Mouse (Mus musculus) kidney, embryonic 14.5 days (tissue): ENCODE results near the gene Ak5. TPM values are rescaled to one million over a fixed set of nuclear protein-coding genes. Genes with fewer than 3 reads are reported as not detected.

Experiments used
- ATAC-seq: fragments of 200-750 bp; cut with Nextera tagmentation; 2 replicates; pipeline ENCODE4 v1.8.0; 2017; ENCODE audit warnings: moderate number of reproducible peaks, mild to moderate bottlenecking, moderate TSS enrichment, moderate library complexity; ENCODE audit not compliant: low FRiP score, low TSS enrichment
- H3K27ac ChIP-seq: fragments of 300-500 bp; sonication (generic); 2 replicates; pipeline ENCODE4 v1.5.1; 2014; ENCODE audit warnings: low read depth, mild to moderate bottlenecking, low read length, moderate library complexity, mixed read lengths
- H3K27me3 ChIP-seq: fragments of 300-500 bp; sonication (generic); 2 replicates; pipeline ENCODE4 v1.6.1; 2014; ENCODE audit warnings: mild to moderate bottlenecking, low read length; ENCODE audit not compliant: control insufficient read depth, insufficient read depth
- H3K36me3 ChIP-seq: fragments of 300-500 bp; sonication (generic); 2 replicates; pipeline ENCODE4 v1.6.1; 2014; ENCODE audit warnings: low read length, mixed read lengths; ENCODE audit not compliant: control insufficient read depth, insufficient read depth
- H3K4me1 ChIP-seq: fragments of 300-500 bp; sonication (generic); 2 replicates; pipeline ENCODE4 v1.6.1; 2014; ENCODE audit warnings: low read length, mixed read lengths; ENCODE audit not compliant: control insufficient read depth, insufficient read depth
- H3K4me2 ChIP-seq: fragments of 300-500 bp; sonication (generic); replicated peaks from 2 replicates; pipeline ENCODE4 v1.6.1; 2014; ENCODE audit warnings: low read depth, mild to moderate bottlenecking, low read length
- H3K4me3 ChIP-seq: fragments of 300-500 bp; sonication (generic); 2 replicates; pipeline ENCODE4 v1.5.1; 2014; ENCODE audit warnings: mild to moderate bottlenecking, low read length
- H3K9ac ChIP-seq: fragments of 300-500 bp; sonication (generic); 2 replicates; pipeline ENCODE4 v1.6.1; 2014; ENCODE audit warnings: low read depth, mild to moderate bottlenecking, low read length, moderate library complexity
- H3K9me3 ChIP-seq: fragments of 300-500 bp; sonication (generic); 2 replicates; pipeline ENCODE4 v1.6.1; 2016; ENCODE audit warnings: low read length; ENCODE audit not compliant: control insufficient read depth
- WGBS: fragments of 180-500 bp; shearing (Covaris S2); extraction: QIAGEN DNeasy Blood & Tissue Kit; methylation state at CpG from one replicate; pipeline ENCODE4 v1.1.7; 2014; 5-methylcytosine and 5-hydroxymethylcytosine counted together
- polyA plus RNA-seq: library from polyadenylated mRNA; unstranded; fragments of >200 nt; fragmentation: Nextera tagmentation; extraction: Ambion mirVana; gene quantifications from 2 replicates; pipeline ENCODE4 v1.2.1, GENCODE M21; 2014

Gene Ak5
- polyA plus RNA-seq, 1 experiment from 2014 or later, result 2.1 TPM

- no peak overlapping the region for H3K4me3 ChIP-seq
- WGBS, result 21% methylated on average over 6 of the region's 6 CpGs
- H3K27me3 ChIP-seq, result no peaks in the 10 kb centered on the region
- no peak overlapping the region for H3K27ac ChIP-seq
- H3K9me3 ChIP-seq, result no peaks in the 10 kb centered on the region
- H3K9ac ChIP-seq, result no peak overlapping the region
- no peak for ATAC-seq
- no peaks in the 10 kb centered on the region for H3K4me1 ChIP-seq
- no peak overlapping the region for H3K4me2 ChIP-seq
- H3K36me3 ChIP-seq, result no peaks in the 10 kb centered on the region
Measured at GRCm38 (mm10) chr3:152522634-152523314, 145.4 kb downstream of the Ak5 start.

DNA sequence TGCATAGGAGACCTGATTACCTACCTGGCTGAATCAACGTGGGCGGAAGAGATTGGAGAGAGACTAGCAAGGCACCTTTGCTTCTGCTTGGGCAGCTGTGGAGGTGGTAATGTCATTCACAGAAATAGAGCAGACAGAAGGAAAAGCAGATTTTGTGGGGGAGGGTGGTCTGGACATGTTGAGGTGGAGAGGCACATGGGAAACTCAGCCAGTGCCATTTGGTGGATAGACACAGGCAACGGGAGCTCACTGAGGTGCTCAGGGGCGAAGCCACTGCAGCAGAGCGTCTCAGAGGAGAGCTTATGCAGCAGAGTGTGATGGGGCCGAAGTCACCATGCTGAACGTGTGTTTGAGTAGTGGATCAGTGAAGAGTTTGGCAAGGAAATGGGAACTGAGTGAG is 147.1 kb downstream of the Ak5 start:
- Histone ChIP-seq H3K9me3 (no peaks in the 10 kb centered on the region), H3K4me1 (no peaks in the 10 kb centered on the region), H3K27me3 (no peaks in the 10 kb centered on the region), H3K36me3 (no peaks in the 10 kb centered on the region), H3K4me2 (no peak overlapping the region), H3K27ac (no peak overlapping the region), H3K4me3 (no peak overlapping the region), H3K9ac (no peak overlapping the region)
- ATAC-seq, result no peak
- WGBS, result 79% methylated on average over 7 of the region's 7 CpGs

DNA sequence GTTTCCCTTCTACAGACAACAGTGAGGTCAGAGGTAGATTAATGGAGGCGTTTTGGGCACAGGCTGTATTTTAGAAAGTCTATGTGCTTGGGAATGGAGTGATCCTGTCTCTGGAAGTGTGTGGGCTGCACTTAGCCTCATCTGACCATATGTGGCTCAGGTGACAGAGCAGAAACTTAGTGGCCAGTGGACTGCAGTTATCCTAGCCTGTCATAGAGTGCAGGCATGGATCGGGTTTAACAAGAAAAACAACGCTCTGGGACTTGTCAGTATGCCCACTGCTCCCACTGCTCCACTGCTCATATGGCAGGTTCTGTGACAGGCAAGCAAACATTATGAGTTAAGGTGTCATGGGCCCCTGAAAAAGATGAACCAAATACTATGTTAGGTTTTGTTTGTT is 148.1 kb downstream of the Ak5 start:
- ATAC-seq, result peak; percentile 84
- Histone ChIP-seq H3K27ac (no peak overlapping the region), H3K4me3 (no peak overlapping the region), H3K9ac (no peak overlapping the region), H3K36me3 (no peaks in the 10 kb centered on the region), H3K4me2 (no peak overlapping the region), H3K9me3 (no peaks in the 10 kb centered on the region), H3K4me1 (no peaks in the 10 kb centered on the region), H3K27me3 (no peaks in the 10 kb centered on the region)
- WGBS, result 25% methylated on average over 3 of the region's 3 CpGs

DNA sequence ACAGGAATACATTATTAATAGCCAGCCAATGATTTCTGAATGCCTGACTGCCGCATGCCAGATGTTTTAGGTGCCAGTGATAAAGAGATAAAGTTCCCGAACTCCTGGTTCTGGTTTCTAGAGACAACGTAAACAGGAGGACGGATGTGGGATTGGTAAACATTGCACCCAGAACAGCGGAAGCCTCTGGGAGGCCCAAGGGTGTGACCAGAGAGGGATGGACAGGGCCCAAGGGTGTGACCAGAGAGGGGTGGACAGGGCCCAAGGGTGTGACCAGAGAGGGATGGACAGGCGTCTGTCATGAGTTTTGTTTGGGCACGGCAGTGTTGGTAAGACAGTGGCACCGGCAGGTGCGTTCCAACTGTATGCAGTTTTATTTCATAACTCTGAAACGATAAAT is 148.6 kb downstream of the Ak5 start:
- Histone ChIP-seq H3K27me3 (no peaks in the 10 kb centered on the region), H3K9me3 (no peaks in the 10 kb centered on the region), H3K4me3 (no peak overlapping the region), H3K4me1 (no peaks in the 10 kb centered on the region), H3K4me2 (no peak overlapping the region), H3K36me3 (no peaks in the 10 kb centered on the region), H3K9ac (no peak overlapping the region), H3K27ac (no peak overlapping the region)
- ATAC-seq, result no peak
- WGBS, result 74% methylated on average over 10 of the region's 10 CpGs

GRCm38 (mm10) chr3:152516569-152516968 is 151.6 kb downstream of the Ak5 start:
- H3K4me3 ChIP-seq, result no peak overlapping the region
- no peaks in the 10 kb centered on the region for H3K27me3 ChIP-seq
- no peak overlapping the region for H3K27ac ChIP-seq
- H3K9ac ChIP-seq, result no peak overlapping the region
- H3K4me2 ChIP-seq, result no peak overlapping the region
- no peaks in the 10 kb centered on the region for H3K36me3 ChIP-seq
- 0 out of 2 replicates have a peak, but pooled peaks cover 3% of the 10 kb centered on the region for H3K4me1 ChIP-seq
- WGBS, result 86% methylated on average over 3 of the region's 3 CpGs
- no peak for ATAC-seq
- no peaks in the 10 kb centered on the region for H3K9me3 ChIP-seq

DNA sequence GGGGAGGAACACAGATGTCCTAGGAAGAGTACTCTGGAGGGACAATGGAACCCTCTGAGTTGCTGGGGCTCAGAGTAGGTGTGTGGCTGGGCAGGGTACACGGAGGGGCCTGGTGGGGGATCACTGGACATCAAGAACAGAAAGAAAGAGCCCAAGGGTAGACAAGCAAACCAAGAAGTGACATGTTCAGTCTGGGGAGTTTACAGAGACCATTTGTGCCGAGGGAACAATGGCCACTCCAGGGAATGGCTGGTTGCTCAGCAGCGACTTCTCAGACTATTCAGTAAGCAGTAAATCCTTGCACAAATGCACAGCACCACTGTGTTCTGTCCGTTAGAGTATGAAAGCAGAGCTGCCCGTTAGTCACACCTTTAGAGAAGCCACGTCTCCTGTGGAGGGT is 152.2 kb downstream of the Ak5 start:
- no peaks in the 10 kb centered on the region for H3K9me3 ChIP-seq

DNA sequence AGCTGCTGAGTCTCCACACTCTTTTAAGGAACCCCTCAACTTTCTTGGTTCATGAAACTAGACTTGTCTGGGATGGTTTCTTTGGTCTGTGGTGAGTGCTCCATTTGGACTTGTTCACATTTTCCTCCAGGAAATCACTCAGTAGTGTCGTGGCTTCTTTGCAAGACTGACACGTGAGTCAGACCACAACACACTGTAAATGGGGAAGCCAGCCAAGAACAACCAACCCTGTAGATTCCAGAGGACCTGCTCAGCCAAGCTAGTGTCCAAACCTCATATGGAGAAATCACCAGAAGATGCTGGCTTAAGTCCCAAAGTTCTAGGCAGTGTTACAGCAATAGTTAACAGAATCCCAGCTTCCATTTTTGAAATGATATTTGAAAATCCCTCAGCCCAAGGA is 155.6 kb downstream of the Ak5 start:
- Histone ChIP-seq H3K4me1 (0 out of 2 replicates have a peak, but pooled peaks cover 3% of the 10 kb centered on the region), H3K9ac (no peak overlapping the region), H3K9me3 (no peaks in the 10 kb centered on the region), H3K36me3 (no peaks in the 10 kb centered on the region), H3K4me2 (no peak overlapping the region), H3K27ac (no peak overlapping the region), H3K27me3 (no peaks in the 10 kb centered on the region), H3K4me3 (no peak overlapping the region)
- WGBS, result 56% methylated on average over 2 of the region's 2 CpGs
- ATAC-seq, result no peak

More for the DNA sequence above, 152.2 kb downstream of the Ak5 start:
- WGBS, result 61% methylated on average over 6 of the region's 6 CpGs
- H3K27ac ChIP-seq, result no peak overlapping the region
- no peaks in the 10 kb centered on the region for H3K27me3 ChIP-seq
- no peak overlapping the region for H3K9ac ChIP-seq
- no peaks in the 10 kb centered on the region for H3K36me3 ChIP-seq
- no peak overlapping the region for H3K4me2 ChIP-seq
- 0 out of 2 replicates have a peak, but pooled peaks cover 3% of the 10 kb centered on the region for H3K4me1 ChIP-seq
- ATAC-seq, result no peak
- H3K4me3 ChIP-seq, result no peak overlapping the region

GRCm38 (mm10) chr3:152509268-152509667 is 158.9 kb downstream of the Ak5 start:
- no peak overlapping the region for H3K4me2 ChIP-seq
- no peak overlapping the region for H3K4me3 ChIP-seq
- H3K9ac ChIP-seq, result no peak overlapping the region
- 85% methylated on average over 7 of the region's 7 CpGs for WGBS
- H3K36me3 ChIP-seq, result no peaks in the 10 kb centered on the region
- H3K27ac ChIP-seq, result no peak overlapping the region
- no peaks in the 10 kb centered on the region for H3K27me3 ChIP-seq
- ATAC-seq, result no peak
- no peaks in the 10 kb centered on the region for H3K9me3 ChIP-seq
- 0 out of 2 replicates have a peak, but pooled peaks cover 3% of the 10 kb centered on the region for H3K4me1 ChIP-seq

DNA sequence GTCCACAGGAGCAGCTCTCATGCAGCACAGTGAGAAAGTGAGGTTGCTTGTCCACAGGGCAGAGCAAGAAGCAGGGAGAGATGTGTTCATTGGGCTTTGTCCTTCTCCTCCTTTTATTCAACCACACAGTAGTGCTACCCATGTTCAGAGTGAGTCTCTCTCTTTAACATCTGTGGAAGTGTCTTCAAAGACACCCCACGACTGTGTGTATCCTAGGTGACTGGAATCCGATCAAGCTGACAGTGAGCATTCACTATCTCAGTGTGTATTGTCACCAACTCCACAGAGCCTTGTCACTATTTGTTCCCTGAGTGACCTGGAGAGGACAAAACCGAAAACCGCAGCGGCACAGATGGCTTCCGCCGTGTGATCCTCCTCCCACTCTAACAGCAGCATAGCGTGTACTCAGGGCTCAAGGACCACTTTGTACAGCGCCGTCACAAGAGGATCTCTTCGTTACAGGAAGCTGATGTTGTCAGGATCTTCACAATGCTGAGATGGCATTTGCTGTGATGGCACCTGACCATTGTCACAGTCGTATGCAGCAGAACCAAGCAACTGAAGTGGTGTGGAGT is 159.7 kb downstream of the Ak5 start:
- Histone ChIP-seq H3K27ac (no peak overlapping the region), H3K4me3 (no peak overlapping the region)
- ATAC-seq, result no peak

More for the DNA sequence above, 159.7 kb downstream of the Ak5 start:
- Histone ChIP-seq H3K4me1 (no peaks in the 10 kb centered on the region), H3K9ac (no peak overlapping the region), H3K4me2 (no peak overlapping the region), H3K27me3 (no peaks in the 10 kb centered on the region), H3K36me3 (no peaks in the 10 kb centered on the region), H3K9me3 (no peaks in the 10 kb centered on the region)
- WGBS, result 85% methylated on average over 12 of the region's 12 CpGs
